Mouse (Mus musculus): Measurements from ENCODE around the gene Camp. TPM values are rescaled to one million over a fixed set of nuclear protein-coding genes. Genes with fewer than 3 reads are reported as not detected.

Gene Camp
- total and polyA plus RNA-seq, 3 experiments, result 0.13 TPM; not detected in 2

- TF ChIP-seq POLR2AphosphoS2 (IDR thresholded peaks at IDR 0.05; ENCODE audit: low read length), result no peak
- no peak for TF ChIP-seq CHD2 (IDR thresholded peaks at IDR 0.05; ENCODE audit: low read length)
- TF ChIP-seq USF1 (IDR thresholded peaks at IDR 0.05; ENCODE audit: low read depth, low read length), result no peak
Observed at GRCm38 (mm10) chr9:109866218-109866617, 16.8 kb upstream of the Camp start (continued).

GRCm38 (mm10) chr9:109863085-109863484, 13.7 kb upstream of the Camp start:
- Histone ChIP-seq H3K27ac (ENCODE audit: control insufficient read depth, low read depth, low read length) (peak overlapping the region; percentile 97), H3K36me3 (ENCODE audit: control insufficient read depth in 1 of 2, insufficient read depth in 2 of 2, low read length in 2 of 2) (peaks cover 0 to 20% of the 10 kb centered on the region in 2 experiments; a peak in 2 of 4 replicates), H3K27me3 (ENCODE audit: control insufficient read depth in 1 of 2, insufficient read depth in 2 of 2, low read length in 2 of 2) (no peaks in the 10 kb centered on the region), H3K4me3 (ENCODE audit: control insufficient read depth in 1 of 2, insufficient read depth in 1 of 2, low read depth in 2 of 2, low read length in 2 of 2) (peak overlapping the region; percentile 32 to 40), H3K9me3 (replicated peaks; ENCODE audit: insufficient read depth, low read length) (no peaks in the 10 kb centered on the region), H3K9ac (ENCODE audit: control insufficient read depth, low read depth, low read length, poor library complexity, severe bottlenecking) (peak overlapping the region; percentile 69), H3K4me1 (ENCODE audit: control insufficient read depth in 1 of 2, insufficient read depth in 2 of 2, low read length in 2 of 2) (peaks cover 13 to 30% of the 10 kb centered on the region in 2 experiments), H3K79me2 (ENCODE audit: control insufficient read depth, insufficient read depth, low read length, poor library complexity) (no peaks in the 10 kb centered on the region)
- peak; percentile 93 for DNase-seq (ENCODE audit: low read depth, low spot score)
- TF ChIP-seq MXI1 (IDR thresholded peaks at IDR 0.05; ENCODE audit: low read depth, low read length), result peak; percentile 87
- no peak for TF ChIP-seq E2F4 (IDR thresholded peaks at IDR 0.05; ENCODE audit: borderline replicate concordance, low read depth, low read length)
- peak; percentile 92 for TF ChIP-seq SIN3A (IDR thresholded peaks at IDR 0.05; ENCODE audit: low read length)
- no peak for TF ChIP-seq JUND (IDR thresholded peaks at IDR 0.05; ENCODE audit: low read depth, low read length)
- no peak for TF ChIP-seq ZC3H11A (IDR thresholded peaks at IDR 0.05; ENCODE audit: low read depth, low read length)
- TF ChIP-seq USF1 (IDR thresholded peaks at IDR 0.05; ENCODE audit: low read depth, low read length), result peak; percentile 57
- peak; percentile 65; the same call in 1 of the 2 replicates for TF ChIP-seq TCF12 (IDR thresholded peaks at IDR 0.05; ENCODE audit: low read depth, low read length)
- TF ChIP-seq MAZ (IDR thresholded peaks at IDR 0.05; ENCODE audit: low read depth, low read length), result no peak; the same call in 1 of the 2 replicates
- peak; percentile 99 for TF ChIP-seq MYC (IDR thresholded peaks at IDR 0.05; ENCODE audit: low read depth, low read length)
- TF ChIP-seq RAD21 (IDR thresholded peaks at IDR 0.05; ENCODE audit: low read depth, low read length), result no peak
- TF ChIP-seq KAT2A (conservative IDR thresholded peaks at IDR 0.05; ENCODE audit: low read depth, low read length), result peak; percentile 28; the same call in 1 of the 2 replicates
- no peak for TF ChIP-seq UBTF (IDR thresholded peaks at IDR 0.05; ENCODE audit: borderline replicate concordance, insufficient read depth, low read depth, low read length)
- TF ChIP-seq POLR2AphosphoS2 (IDR thresholded peaks at IDR 0.05; ENCODE audit: low read length), result peak; percentile 35; the same call in 1 of the 2 replicates
- TF ChIP-seq ZMIZ1 (IDR thresholded peaks at IDR 0.05; ENCODE audit: low read depth, low read length), result no peak
- peak; percentile 78 for TF ChIP-seq GATA1 (IDR thresholded peaks at IDR 0.05; ENCODE audit: low read depth, low read length)
- TF ChIP-seq ELF1 (IDR thresholded peaks at IDR 0.05; ENCODE audit: low read depth, low read length), result no peak
- no peak for TF ChIP-seq GABPA (IDR thresholded peaks at IDR 0.05; ENCODE audit: low read depth, low read length)
- 0 out of 2 replicates have a peak, but pooled peaks have one; percentile 34 for TF ChIP-seq BHLHE40 (IDR thresholded peaks at IDR 0.05; ENCODE audit: borderline replicate concordance, low read depth, low read length)
- TF ChIP-seq HCFC1 (IDR thresholded peaks at IDR 0.05; ENCODE audit: low read depth, low read length), result peak; percentile 49; the same call in 1 of the 2 replicates
- peak; percentile 67 to 85 for TF ChIP-seq EP300 (IDR thresholded peaks at IDR 0.05; ENCODE audit: low read depth in 1 of 2, low read length in 2 of 2)
- peak; percentile 97 for TF ChIP-seq MAX (IDR thresholded peaks at IDR 0.05; ENCODE audit: low read length)
- TF ChIP-seq ZKSCAN1 (IDR thresholded peaks at IDR 0.05; ENCODE audit: low read depth, low read length), result no peak
- peak; percentile 74; the same call in 1 of the 2 replicates for TF ChIP-seq TBP (IDR thresholded peaks at IDR 0.05; ENCODE audit: low read depth, low read length)
- TF ChIP-seq CHD2 (IDR thresholded peaks at IDR 0.05; ENCODE audit: low read length), result peak; percentile 54
- no peak for TF ChIP-seq POLR2AphosphoS5 (IDR thresholded peaks at IDR 0.05; ENCODE audit: borderline replicate concordance, low read depth, low read length)
- TF ChIP-seq POLR2A (IDR thresholded peaks at IDR 0.05; ENCODE audit: control insufficient read depth in 1 of 2, insufficient read depth in 1 of 2, low read depth in 1 of 2, low read length in 2 of 2, poor library complexity in 1 of 2), result peak in 1 of 2 experiments; percentile 65; a peak in 2 of 4 replicates
- TF ChIP-seq ZNF384 (IDR thresholded peaks at IDR 0.05; ENCODE audit: low read depth, low read length), result no peak
- peak; percentile 87 for TF ChIP-seq ETS1 (IDR thresholded peaks at IDR 0.05; ENCODE audit: low read depth, low read length)
- peak; percentile 42 for TF ChIP-seq TAL1 (IDR thresholded peaks at IDR 0.05; ENCODE audit: low read length)
- no peak; the same call in 1 of the 2 replicates for TF ChIP-seq RCOR1 (IDR thresholded peaks at IDR 0.05; ENCODE audit: low read depth, low read length)
- no peak for TF ChIP-seq CTCF (IDR thresholded peaks at IDR 0.05 in 2 of 3, conservative IDR thresholded peaks at IDR 0.05 in 1 of 3; ENCODE audit: control insufficient read depth in 1 of 3, insufficient read depth in 1 of 3, low read depth in 2 of 3, low read length in 3 of 3, poor library complexity in 1 of 3, severe bottlenecking in 1 of 3)
- TF ChIP-seq MAFK (IDR thresholded peaks at IDR 0.05; ENCODE audit: borderline replicate concordance, low read depth, low read length), result no peak

Data from MEL (cell line).